Mouse (Mus musculus) testis, adult 2 months (tissue): ENCODE results near the gene Gm5678. TPM values are rescaled to one million over a fixed set of nuclear protein-coding genes. Genes with fewer than 3 reads are reported as not detected.

Experiments
- H3K27ac ChIP-seq: fragments of 200-500 bp; 2 replicates; pipeline ENCODE4 v1.5.1; 2012; ENCODE audit warnings: low read depth, low read length; ENCODE audit not compliant: control insufficient read depth, insufficient read depth
- H3K27me3 ChIP-seq: fragments of 200-500 bp; 2 replicates; pipeline ENCODE4 v1.6.1; 2012; ENCODE audit warnings: mild to moderate bottlenecking, low read length, moderate library complexity; ENCODE audit not compliant: control insufficient read depth, insufficient read depth
- H3K36me3 ChIP-seq: fragments of 200-500 bp; 2 replicates; pipeline ENCODE4 v1.6.1; 2012; ENCODE audit warnings: mild to moderate bottlenecking, low read length; ENCODE audit not compliant: control insufficient read depth, insufficient read depth
- H3K4me1 ChIP-seq: fragments of 200-500 bp; 2 replicates; pipeline ENCODE4 v1.6.1; 2012; ENCODE audit warnings: low read length; ENCODE audit not compliant: control insufficient read depth, insufficient read depth
- H3K4me3 ChIP-seq: fragments of 200-500 bp; 2 replicates; pipeline ENCODE4 v1.5.1; 2012; ENCODE audit warnings: low read depth, mild to moderate bottlenecking, low read length, moderate library complexity, mixed read lengths; ENCODE audit not compliant: control insufficient read depth
- CTCF ChIP-seq: fragments of 200-500 bp; IDR thresholded peaks from 2 replicates; pipeline ENCODE4 v1.5.1; 2012; ENCODE audit warnings: low read depth, mild to moderate bottlenecking, inconsistent platforms, low read length, moderate library complexity; ENCODE audit not compliant: control insufficient read depth, insufficient read depth, insufficient replicate concordance
- POLR2A ChIP-seq: fragments of 200-500 bp; IDR thresholded peaks from 2 replicates; pipeline ENCODE4 v1.6.1; 2012; ENCODE audit warnings: low read depth, mild to moderate bottlenecking, inconsistent platforms, low read length, moderate library complexity; ENCODE audit not compliant: control insufficient read depth
- polyA plus RNA-seq: library from polyadenylated mRNA; depleted of rRNA; stranded (reverse); fragments of >200 nt; gene quantifications from 2 replicates; pipeline ENCODE4 v1.2.3, GENCODE M21; 2012

Gm5678 gene
- polyA plus RNA-seq, 1 experiment, result not detected

- H3K27ac ChIP-seq, result no peak overlapping the region
- no peak overlapping the region for H3K4me3 ChIP-seq
- no peaks in the 10 kb centered on the region; the same call in none of the 2 replicates for H3K36me3 ChIP-seq
- H3K4me1 ChIP-seq, result no peaks in the 10 kb centered on the region
- TF ChIP-seq CTCF (no peak), POLR2A (no peak)
- H3K27me3 ChIP-seq, result no peaks in the 10 kb centered on the region
Measured at GRCm38 (mm10) chr16:93597551-93597950, 30.3 kb upstream of the Gm5678 start.

- H3K27me3 ChIP-seq, result no peaks in the 10 kb centered on the region
- H3K27ac ChIP-seq, result no peak overlapping the region
- no peak for TF ChIP-seq POLR2A
- no peak for TF ChIP-seq CTCF
- no peak overlapping the region for H3K4me3 ChIP-seq
- H3K4me1 ChIP-seq, result peaks cover 7% of the 10 kb centered on the region
- H3K36me3 ChIP-seq, result no peaks in the 10 kb centered on the region; the same call in none of the 2 replicates
Measured at GRCm38 (mm10) chr16:93599461-93599860, 28.4 kb upstream of the Gm5678 start.

GRCm38 (mm10) chr16:93603439-93604212 is 24.3 kb upstream of the Gm5678 start, which contains the start of gene Setd4:
Setd4 (minus strand) TSS chr16:93604063.
- H3K36me3 ChIP-seq, result no peaks in the 10 kb centered on the region
- H3K27ac ChIP-seq, result peak within 1 kb of the TSS; percentile 94
- no peaks in the 10 kb centered on the region for H3K27me3 ChIP-seq
- H3K4me1 ChIP-seq, result peaks cover 16% of the 10 kb centered on the region
- TF ChIP-seq POLR2A, result peak; percentile 86
- 0 out of 2 replicates have a peak, but pooled peaks have one; percentile 10 for TF ChIP-seq CTCF
- peak within 1 kb of the TSS; percentile 99 for H3K4me3 ChIP-seq

GRCm38 (mm10) chr16:93604481-93604969 is 23.4 kb upstream of the Gm5678 start:
- TF ChIP-seq CTCF (no peak), POLR2A (no peak)
- H3K4me3 ChIP-seq, result peak overlapping the region; percentile 99
- no peaks in the 10 kb centered on the region for H3K27me3 ChIP-seq
- H3K27ac ChIP-seq, result peak overlapping the region; percentile 94
- H3K4me1 ChIP-seq, result peaks cover 16% of the 10 kb centered on the region
- H3K36me3 ChIP-seq, result no peaks in the 10 kb centered on the region

- no peaks in the 10 kb centered on the region for H3K36me3 ChIP-seq
- TF ChIP-seq CTCF (no peak), POLR2A (no peak)
- peaks cover 16% of the 10 kb centered on the region for H3K4me1 ChIP-seq
- peak within 1 kb of the TSS; percentile 94; the same call in 1 of the 2 replicates for H3K27ac ChIP-seq
- no peaks in the 10 kb centered on the region for H3K27me3 ChIP-seq
- H3K4me3 ChIP-seq, result peak within 1 kb of the TSS; percentile 99
Measured at GRCm38 (mm10) chr16:93605553-93605952, 22.3 kb upstream of the Gm5678 start, which contains the start of gene Cbr1. Cbr1 (plus strand) TSS chr16:93605853.

- Histone ChIP-seq H3K36me3 (no peaks in the 10 kb centered on the region), H3K4me1 (peaks cover 16% of the 10 kb centered on the region), H3K4me3 (no peak overlapping the region), H3K27ac (no peak overlapping the region), H3K27me3 (no peaks in the 10 kb centered on the region)
- TF ChIP-seq POLR2A (no peak), CTCF (no peak)
Measured at GRCm38 (mm10) chr16:93606146-93606545, 21.8 kb upstream of the Gm5678 start.

- peaks cover 16% of the 10 kb centered on the region for H3K4me1 ChIP-seq
- no peak for TF ChIP-seq CTCF
- TF ChIP-seq POLR2A, result peak; percentile 62; the same call in 1 of the 2 replicates
- no peaks in the 10 kb centered on the region for H3K36me3 ChIP-seq
- H3K27ac ChIP-seq, result peak overlapping the region; percentile 60; the same call in 1 of the 2 replicates
- no peaks in the 10 kb centered on the region for H3K27me3 ChIP-seq
- H3K4me3 ChIP-seq, result peak overlapping the region; percentile 98
Measured at GRCm38 (mm10) chr16:93607669-93608101, 20.2 kb upstream of the Gm5678 start.
